Mouse (Mus musculus) embryonic facial prominence, embryonic 13.5 days (tissue): ENCODE measurements around the gene Cyb5d2. TPM values are rescaled to one million over a fixed set of nuclear protein-coding genes. Genes with fewer than 3 reads are reported as not detected.
"Not testable (repeated sequence)": the region's sequence is repeated elsewhere in the genome, so short reads cannot be mapped to it uniquely, and the experiment has no call there.

ENCODE experiments used
- ATAC-seq: fragments of 200-750 bp; cut with Nextera tagmentation; 2 replicates; pipeline ENCODE4 v1.8.0; 2017; ENCODE audit warnings: low read depth; ENCODE audit not compliant: insufficient number of reproducible peaks, insufficient read depth, low FRiP score, low TSS enrichment
- H3K27ac ChIP-seq: fragments of 300-500 bp; sonication (generic); 2 replicates; pipeline ENCODE4 v1.5.1; 2015; ENCODE audit warnings: moderate library complexity, mild to moderate bottlenecking, inconsistent platforms
- H3K27me3 ChIP-seq: fragments of 300-500 bp; sonication (generic); 2 replicates; pipeline ENCODE4 v1.6.1; 2015; ENCODE audit warnings: mild to moderate bottlenecking, inconsistent platforms
- H3K36me3 ChIP-seq: fragments of 300-500 bp; sonication (generic); 2 replicates; pipeline ENCODE4 v1.6.1; 2015; ENCODE audit warnings: mild to moderate bottlenecking, inconsistent platforms
- H3K4me1 ChIP-seq: fragments of 300-500 bp; sonication (generic); 2 replicates; pipeline ENCODE4 v1.6.1; 2015; ENCODE audit warnings: inconsistent platforms
- H3K4me2 ChIP-seq: fragments of 300-500 bp; sonication (generic); 2 replicates; pipeline ENCODE4 v1.6.1; 2015; ENCODE audit warnings: moderate library complexity, mild to moderate bottlenecking, inconsistent platforms
- H3K4me3 ChIP-seq: fragments of 300-500 bp; sonication (generic); 2 replicates; pipeline ENCODE4 v1.5.1; 2015; ENCODE audit warnings: mild to moderate bottlenecking, inconsistent platforms
- H3K9ac ChIP-seq: fragments of 300-500 bp; sonication (generic); 2 replicates; pipeline ENCODE4 v1.6.1; 2015; ENCODE audit warnings: mild to moderate bottlenecking, inconsistent platforms
- H3K9me3 ChIP-seq: fragments of 300-500 bp; sonication (generic); 2 replicates; pipeline ENCODE4 v1.6.1; 2016; ENCODE audit warnings: inconsistent platforms
- WGBS: fragments of 180-500 bp; shearing (Covaris S2); methylation state at CpG from one replicate; pipeline ENCODE4 v1.1.7; 2015; ENCODE audit warnings: mixed read lengths; 5-methylcytosine and 5-hydroxymethylcytosine counted together
- polyA plus RNA-seq: library from polyadenylated mRNA; unstranded; fragments of >200 nt; fragmentation: Nextera tagmentation; extraction: Ambion mirVana; gene quantifications from 2 replicates; pipeline ENCODE4 v1.2.1, GENCODE M21; 2015

The Cyb5d2 gene
- polyA plus RNA-seq, 1 experiment from 2014 or later: 7.8 TPM

DNA sequence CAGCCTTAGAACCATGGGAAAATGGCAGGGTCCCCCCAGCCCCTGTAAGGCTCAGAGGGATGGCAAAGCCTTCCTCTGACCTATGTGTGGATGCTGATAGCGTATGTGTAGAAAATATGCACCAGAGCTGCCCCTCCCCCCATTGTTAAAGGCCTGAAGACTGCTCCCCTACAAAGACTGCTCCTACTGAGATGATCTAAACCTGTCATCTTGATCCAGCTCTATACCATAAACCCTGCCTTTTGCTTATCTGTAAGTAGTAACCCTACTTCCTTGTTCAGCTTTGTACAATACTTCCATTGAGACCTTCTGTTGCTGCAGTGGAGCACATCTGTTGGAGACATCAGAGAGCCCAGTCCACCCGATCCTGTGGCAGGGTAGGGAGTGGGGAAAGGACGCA is 9.3 kb upstream of the Cyb5d2 start:
- Histone ChIP-seq H3K36me3 (no peaks in the 10 kb centered on the region), H3K27me3 (no peaks in the 10 kb centered on the region), H3K4me3 (no peak overlapping the region), H3K9ac (no peak overlapping the region), H3K9me3 (no peaks in the 10 kb centered on the region), H3K4me2 (no peak overlapping the region), H3K27ac (no peak overlapping the region), H3K4me1 (peaks cover 7% of the 10 kb centered on the region; the same call in 1 of the 2 replicates)
- 86% methylated on average over 3 of the region's 3 CpGs for WGBS
- ATAC-seq: no peak

DNA sequence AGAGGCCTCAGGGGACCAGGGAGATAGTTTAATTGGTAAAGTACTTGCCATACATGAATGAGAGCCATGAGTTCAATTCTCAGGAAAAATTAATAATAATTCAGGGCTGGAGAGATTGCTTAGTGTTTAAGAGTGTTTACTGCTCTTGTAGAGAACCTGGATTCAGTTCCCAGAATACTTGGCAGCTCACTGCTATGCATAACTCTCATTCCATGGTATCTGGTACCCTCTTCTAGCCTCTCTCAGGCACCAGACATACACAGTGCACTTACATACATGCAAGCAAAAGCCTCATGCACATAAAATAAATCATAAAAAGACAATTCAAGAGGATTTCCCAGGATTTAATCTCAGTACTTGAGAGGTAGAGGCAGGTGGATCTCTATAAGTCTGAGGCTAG is 8.6 kb upstream of the Cyb5d2 start:
- H3K4me3 ChIP-seq: no peak overlapping the region
- no peak overlapping the region for H3K4me2 ChIP-seq
- no peaks in the 10 kb centered on the region for H3K27me3 ChIP-seq
- H3K36me3 ChIP-seq: no peaks in the 10 kb centered on the region
- ATAC-seq: no peak
- peaks cover 7% of the 10 kb centered on the region; the same call in 1 of the 2 replicates for H3K4me1 ChIP-seq
- H3K9me3 ChIP-seq: no peaks in the 10 kb centered on the region
- no peak overlapping the region for H3K9ac ChIP-seq
- no peak overlapping the region for H3K27ac ChIP-seq

DNA sequence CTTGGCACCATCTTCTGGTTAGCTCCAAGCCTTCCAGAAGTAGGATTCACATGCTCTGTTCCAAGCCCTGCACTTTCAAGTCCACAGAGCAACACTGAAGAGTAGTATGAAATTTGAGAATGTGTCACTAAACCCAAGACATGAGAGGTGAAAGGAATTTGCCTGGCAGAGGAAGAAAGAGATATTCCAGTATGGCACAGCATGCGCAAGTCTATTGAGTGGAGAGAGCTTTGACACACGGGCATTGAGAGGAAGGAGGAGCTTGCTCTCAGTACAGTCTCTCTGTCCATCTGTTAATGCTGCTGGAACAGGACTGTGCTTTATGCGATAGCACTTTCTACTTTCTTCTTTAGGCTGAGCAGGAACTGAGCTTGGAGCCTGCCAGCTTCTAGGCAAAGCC is 7.1 kb upstream of the Cyb5d2 start:
- H3K9me3 ChIP-seq: no peaks in the 10 kb centered on the region
- no peak overlapping the region for H3K9ac ChIP-seq
- no peaks in the 10 kb centered on the region for H3K27me3 ChIP-seq
- H3K27ac ChIP-seq: no peak overlapping the region; the same call in 1 of the 2 replicates
- H3K4me1 ChIP-seq: peaks cover 7% of the 10 kb centered on the region; the same call in 1 of the 2 replicates
- 70% methylated on average over 3 of the region's 3 CpGs for WGBS
- no peaks in the 10 kb centered on the region for H3K36me3 ChIP-seq
- no peak overlapping the region for H3K4me3 ChIP-seq
- H3K4me2 ChIP-seq: no peak overlapping the region
- ATAC-seq: no peak

DNA sequence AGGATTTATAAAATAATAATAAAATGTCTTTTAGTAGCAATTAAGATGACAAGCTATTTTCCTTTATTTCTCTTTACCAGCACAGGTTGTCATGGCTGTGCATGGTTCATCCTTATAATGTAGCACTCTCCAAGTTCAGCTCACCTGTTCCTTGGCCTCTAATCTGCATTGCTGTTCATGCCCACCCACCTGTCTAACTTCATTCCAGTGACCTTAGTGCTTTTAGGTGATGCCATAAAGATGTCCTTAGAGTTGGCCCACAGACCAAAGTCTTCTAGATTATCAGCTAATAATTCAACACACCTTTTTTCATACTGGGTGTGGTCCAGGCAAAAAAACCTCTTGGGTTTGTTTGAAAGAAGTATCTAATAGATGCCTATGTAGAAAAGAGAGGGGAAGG is 5.2 kb upstream of the Cyb5d2 start:
- H3K36me3 ChIP-seq: no peaks in the 10 kb centered on the region

DNA sequence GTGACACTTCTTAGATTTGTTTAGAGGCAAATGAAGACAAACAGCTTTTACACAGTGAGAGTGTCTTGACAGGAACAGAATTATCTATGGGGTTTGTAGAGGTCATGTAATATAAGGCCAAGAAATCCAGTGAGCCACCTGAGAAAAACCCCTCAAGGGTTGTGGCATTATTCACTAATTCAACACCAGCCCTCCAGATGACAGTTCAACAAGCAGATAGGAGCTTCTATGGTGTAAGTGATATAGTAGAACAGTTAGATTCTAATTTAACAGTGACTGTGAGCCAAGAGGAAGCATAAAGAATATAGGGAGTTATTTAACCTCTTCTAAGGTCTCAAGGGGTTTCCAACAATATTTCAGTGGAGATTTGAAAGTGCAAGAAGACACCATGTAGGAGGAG is 2.2 kb upstream of the Cyb5d2 start:
- ATAC-seq: no peak
- Histone ChIP-seq H3K9ac (no peak overlapping the region), H3K9me3 (no peaks in the 10 kb centered on the region), H3K36me3 (no peaks in the 10 kb centered on the region), H3K4me1 (peaks cover 15% of the 10 kb centered on the region), H3K4me2 (no peak overlapping the region), H3K4me3 (no peak overlapping the region), H3K27me3 (no peaks in the 10 kb centered on the region), H3K27ac (no peak overlapping the region)

More for the DNA sequence above, 5.2 kb upstream of the Cyb5d2 start:
- Histone ChIP-seq H3K27me3 (no peaks in the 10 kb centered on the region), H3K9ac (no peak overlapping the region), H3K4me1 (peaks cover 14% of the 10 kb centered on the region), H3K4me3 (no peak overlapping the region), H3K27ac (no peak overlapping the region), H3K9me3 (no peaks in the 10 kb centered on the region), H3K4me2 (no peak overlapping the region)
- ATAC-seq: no peak

DNA sequence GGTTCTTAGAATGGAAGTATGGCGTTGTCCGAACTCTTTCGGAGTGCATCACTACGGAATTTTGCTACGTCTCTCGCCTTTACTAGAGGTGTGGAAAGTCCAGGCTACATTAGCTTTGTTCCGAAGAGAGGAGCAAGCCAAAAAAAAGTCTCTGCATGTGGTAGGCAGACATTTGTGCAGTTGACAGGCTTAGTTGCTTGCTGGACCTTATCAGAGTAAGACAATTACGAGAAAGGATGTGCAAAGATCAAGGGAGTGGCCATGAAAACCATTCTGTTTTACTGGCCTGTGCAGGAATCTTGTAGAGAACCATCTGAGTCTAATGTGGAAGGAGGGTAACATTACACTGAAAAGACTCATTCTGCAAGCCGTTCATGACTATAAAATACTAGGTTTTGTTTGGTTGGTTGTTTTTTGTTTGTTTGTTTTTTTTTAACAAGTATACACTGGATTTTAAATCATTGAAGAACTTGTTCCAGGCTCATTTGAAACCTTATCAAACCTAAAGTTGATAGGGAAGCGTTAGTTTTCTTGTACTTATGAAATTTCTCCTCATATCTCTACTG is 914 bp upstream of the Cyb5d2 start:
- Histone ChIP-seq H3K9me3 (no peaks in the 10 kb centered on the region), H3K27ac (no peak overlapping the region), H3K4me3 (peak overlapping the region; percentile 98), H3K27me3 (no peaks in the 10 kb centered on the region), H3K9ac (peak overlapping the region; percentile 94), H3K4me1 (peaks cover 12% of the 10 kb centered on the region), H3K4me2 (peak overlapping the region; percentile 93), H3K36me3 (no peaks in the 10 kb centered on the region)
- ATAC-seq: no peak
- 19% methylated on average over 10 of the region's 10 CpGs for WGBS

DNA sequence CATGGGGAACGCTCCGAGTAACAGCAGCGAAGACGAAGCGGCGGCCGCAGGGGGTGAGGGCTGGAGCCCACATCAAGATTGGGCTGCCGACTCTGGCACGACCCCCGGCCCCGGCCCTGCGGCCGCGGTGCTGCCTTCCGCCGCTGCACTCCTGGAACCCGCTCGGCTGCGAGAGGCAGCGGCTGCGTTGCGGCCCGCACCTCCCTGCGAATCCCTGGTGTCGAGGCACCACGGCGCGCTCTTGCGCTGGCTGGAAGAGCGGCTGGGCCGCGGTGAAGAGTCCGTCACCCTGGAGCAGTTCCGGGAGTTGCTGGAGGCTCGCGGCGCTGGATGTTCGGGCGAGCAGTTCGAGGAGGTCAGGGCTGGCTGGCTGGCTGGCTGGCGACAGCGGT is 350 bp upstream of the Cyb5d2 start:
- Histone ChIP-seq H3K4me1 (peaks cover 12% of the 10 kb centered on the region), H3K27ac (0 out of 2 replicates have a peak overlapping the region, but pooled peaks have one; percentile 4), H3K9ac (peak overlapping the region; percentile 94), H3K36me3 (no peaks in the 10 kb centered on the region), H3K27me3 (no peaks in the 10 kb centered on the region), H3K4me2 (peak overlapping the region; percentile 93), H3K4me3 (peak overlapping the region; percentile 98), H3K9me3 (no peaks in the 10 kb centered on the region)
- WGBS: under 1% methylated on average over 42 of the region's 42 CpGs
- peak; percentile 34 for ATAC-seq

DNA sequence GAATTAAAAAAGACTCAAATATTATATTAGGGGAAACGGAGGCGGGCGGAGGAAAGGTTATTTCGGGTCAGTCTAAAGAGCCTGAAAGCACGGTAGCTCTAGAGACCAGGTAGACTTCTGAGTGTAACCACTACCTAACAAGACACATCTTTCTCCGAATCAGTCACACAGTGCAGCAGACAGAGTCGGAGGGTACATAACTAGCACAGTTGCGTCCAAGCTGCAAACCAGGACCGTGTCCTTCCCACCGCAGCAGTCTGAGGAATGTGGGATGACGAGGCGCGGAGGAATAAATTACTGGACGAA is 840 bp downstream of the Cyb5d2 start:
- Histone ChIP-seq H3K4me2 (peak overlapping the region; percentile 93), H3K4me3 (peak overlapping the region; percentile 98), H3K27me3 (no peaks in the 10 kb centered on the region), H3K9ac (peak overlapping the region; percentile 94), H3K27ac (peak overlapping the region; percentile 86), H3K36me3 (no peaks in the 10 kb centered on the region), H3K9me3 (no peaks in the 10 kb centered on the region), H3K4me1 (peaks cover 12% of the 10 kb centered on the region)
- WGBS: 16% methylated on average over 14 of the region's 14 CpGs
- no peak for ATAC-seq

DNA sequence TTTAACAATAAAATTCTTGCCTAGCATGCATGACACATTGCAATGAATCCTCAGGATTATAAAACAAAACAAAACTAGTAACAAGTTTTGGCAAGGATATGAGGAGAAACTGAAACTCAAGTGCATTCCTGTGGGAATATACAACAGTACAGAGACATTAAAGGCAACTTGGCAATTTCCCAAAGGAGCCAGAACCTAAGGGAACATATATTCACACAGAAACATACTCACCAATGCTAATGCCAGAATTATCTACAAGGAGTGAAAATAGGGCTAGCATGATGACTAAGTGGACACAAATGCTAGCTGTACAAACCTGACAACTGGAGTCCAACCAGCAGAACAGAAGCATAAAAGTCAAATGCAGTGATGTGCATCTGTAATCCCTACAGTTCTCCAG is 3.9 kb downstream of the Cyb5d2 start:
- no peak for ATAC-seq

DNA sequence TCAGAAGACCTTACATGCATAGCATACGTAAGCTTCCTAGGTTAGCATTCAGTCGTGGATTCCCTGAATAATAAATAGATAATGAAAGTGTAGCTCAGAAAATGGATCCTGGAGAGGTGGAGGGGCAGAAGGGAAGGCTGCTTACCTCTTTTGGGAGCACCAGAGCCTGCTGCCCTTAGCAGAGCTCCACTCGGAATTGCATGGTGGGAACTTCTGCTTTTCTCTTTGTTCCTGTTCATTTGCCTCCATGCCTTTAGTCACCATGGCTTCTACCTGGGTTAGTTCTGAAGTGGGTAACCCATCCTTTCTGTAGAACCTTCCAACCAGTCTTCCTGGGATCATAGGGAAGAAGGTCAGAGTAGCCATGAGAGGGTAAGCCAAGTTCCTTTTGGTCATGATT is 13.4 kb downstream of the Cyb5d2 start:
- Histone ChIP-seq H3K4me3 (no peak overlapping the region), H3K27ac (no peak overlapping the region), H3K9ac (no peak overlapping the region), H3K36me3 (no peaks in the 10 kb centered on the region), H3K27me3 (no peaks in the 10 kb centered on the region), H3K9me3 (no peaks in the 10 kb centered on the region), H3K4me2 (no peak overlapping the region), H3K4me1 (no peaks in the 10 kb centered on the region)
- 80% methylated on average over 3 of the region's 3 CpGs for WGBS
- ATAC-seq: no peak

More for the DNA sequence above, 3.9 kb downstream of the Cyb5d2 start:
- peaks cover 9% of the 10 kb centered on the region for H3K4me1 ChIP-seq
- no peak overlapping the region for H3K4me3 ChIP-seq
- no peak overlapping the region for H3K9ac ChIP-seq
- no peaks in the 10 kb centered on the region for H3K27me3 ChIP-seq
- no peak overlapping the region for H3K27ac ChIP-seq
- no peaks in the 10 kb centered on the region for H3K36me3 ChIP-seq
- no peaks in the 10 kb centered on the region for H3K9me3 ChIP-seq
- H3K4me2 ChIP-seq: no peak overlapping the region

DNA sequence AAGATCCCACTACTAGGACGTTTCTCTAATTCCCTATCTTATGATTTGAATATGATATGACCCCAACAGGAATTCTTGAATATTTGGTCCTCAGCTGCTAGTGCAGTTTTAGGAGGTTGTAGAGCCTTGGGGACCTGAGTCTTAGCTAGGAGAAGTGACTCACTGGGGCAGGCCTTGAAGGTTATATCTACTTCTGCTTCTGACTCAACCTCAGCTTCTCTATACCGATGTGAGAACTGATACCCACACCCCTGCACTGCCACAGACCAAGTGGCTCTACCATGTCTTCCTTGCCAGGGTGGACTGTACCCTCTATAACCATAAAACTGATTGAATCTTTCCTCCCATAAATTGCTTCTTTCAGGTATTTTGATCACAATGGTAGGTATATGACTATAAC is 13.8 kb downstream of the Cyb5d2 start:
- Histone ChIP-seq H3K4me1 (no peaks in the 10 kb centered on the region), H3K4me2 (no peak overlapping the region), H3K36me3 (no peaks in the 10 kb centered on the region), H3K27me3 (no peaks in the 10 kb centered on the region), H3K9ac (no peak overlapping the region), H3K9me3 (no peaks in the 10 kb centered on the region), H3K27ac (no peak overlapping the region), H3K4me3 (no peak overlapping the region)
- ATAC-seq: no peak
- WGBS: 73% methylated on average over 2 of the region's 2 CpGs

DNA sequence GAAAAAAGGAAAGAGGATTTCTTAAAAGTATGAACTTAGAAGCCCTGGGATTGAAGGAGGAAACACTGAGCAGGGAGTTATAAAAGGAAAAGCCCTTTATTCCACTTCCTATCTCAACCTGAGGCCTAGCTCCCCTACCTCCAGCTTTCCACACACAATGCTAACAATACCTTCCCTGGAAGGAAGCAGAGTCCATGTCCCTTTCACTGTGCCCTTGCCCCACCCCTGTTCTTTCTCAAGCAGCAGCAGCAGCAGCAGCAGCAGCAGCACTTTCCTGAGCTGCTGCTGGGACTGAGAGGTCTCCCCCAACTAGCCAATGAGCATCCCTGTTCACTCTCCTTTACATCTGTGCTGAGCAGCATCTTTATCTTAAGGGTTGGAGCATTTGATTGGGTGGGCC is 17.0 kb downstream of the Cyb5d2 start:
- H3K36me3 ChIP-seq: no peaks in the 10 kb centered on the region
- no peaks in the 10 kb centered on the region for H3K9me3 ChIP-seq
- ATAC-seq: no peak
- H3K9ac ChIP-seq: no peak overlapping the region
- H3K4me2 ChIP-seq: no peak overlapping the region
- no peaks in the 10 kb centered on the region for H3K27me3 ChIP-seq
- no peaks in the 10 kb centered on the region for H3K4me1 ChIP-seq
- H3K27ac ChIP-seq: no peak overlapping the region
- H3K4me3 ChIP-seq: no peak overlapping the region

DNA sequence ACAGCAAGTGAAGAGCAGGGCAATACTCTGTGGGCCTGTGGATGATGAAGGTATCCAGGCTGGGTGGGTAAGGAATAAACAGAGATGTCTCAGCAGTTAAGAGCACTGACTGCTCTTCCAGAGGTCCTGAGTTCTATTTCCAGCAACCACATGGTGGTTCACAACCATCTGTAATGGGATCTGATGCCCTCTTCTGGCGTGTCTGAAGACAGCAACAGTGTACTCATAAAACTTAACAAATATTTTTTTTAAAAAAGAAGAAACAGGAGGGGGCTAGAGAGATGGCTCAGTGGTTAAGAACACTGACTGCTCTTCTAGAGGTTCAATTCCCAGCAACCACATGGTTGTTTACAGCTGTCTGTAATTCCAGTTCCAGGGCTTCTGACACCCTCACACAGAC is 23.3 kb downstream of the Cyb5d2 start:
- H3K4me3 ChIP-seq: not testable (repeated sequence)

More for the DNA sequence above, 23.3 kb downstream of the Cyb5d2 start:
- H3K27ac ChIP-seq, ATAC-seq, H3K9ac ChIP-seq, H3K27me3 ChIP-seq, H3K9me3 ChIP-seq, H3K4me2 ChIP-seq, H3K4me1 ChIP-seq: not testable (repeated sequence)
- H3K36me3 ChIP-seq: peaks cover 21% of the 10 kb centered on the region
- 40% methylated on average over 1 of the region's 1 CpGs for WGBS
